Mouse (Mus musculus) liver, embryonic 11.5 days (tissue): ENCODE data around the gene Hhipl1. TPM values are rescaled to one million over a fixed set of nuclear protein-coding genes. Genes with fewer than 3 reads are reported as not detected.

ENCODE experiments used
- ATAC-seq: fragments of 200-750 bp; cut with Nextera tagmentation; replicated peaks from 2 replicates; pipeline ENCODE4 v1.8.0; 2017; ENCODE audit warnings: moderate number of reproducible peaks, mild to moderate bottlenecking, moderate TSS enrichment, moderate library complexity; ENCODE audit not compliant: low FRiP score
- DNase-seq: peaks from one replicate; pipeline ENCODE4 v3.0.0-alpha.2; 2017; ENCODE audit warnings: low spot score
- H3K27ac ChIP-seq: fragments of 300-500 bp; sonication (generic); 2 replicates; pipeline ENCODE4 v1.5.1; 2014; ENCODE audit warnings: mild to moderate bottlenecking, low read depth, low read length, control low read depth
- H3K27me3 ChIP-seq: fragments of 300-500 bp; sonication (generic); replicated peaks from 2 replicates; pipeline ENCODE4 v1.6.1; 2014; ENCODE audit warnings: low read length, mixed read lengths; ENCODE audit not compliant: control insufficient read depth, insufficient read depth
- H3K36me3 ChIP-seq: fragments of 300-500 bp; sonication (generic); 2 replicates; pipeline ENCODE4 v1.6.1; 2014; ENCODE audit warnings: mild to moderate bottlenecking, low read length, moderate library complexity, mixed read lengths; ENCODE audit not compliant: control insufficient read depth, insufficient read depth
- H3K4me1 ChIP-seq: fragments of 300-500 bp; sonication (generic); replicated peaks from 2 replicates; pipeline ENCODE4 v1.6.1; 2014; ENCODE audit warnings: low read length, mixed read lengths; ENCODE audit not compliant: control insufficient read depth, insufficient read depth
- H3K4me2 ChIP-seq: fragments of 300-500 bp; sonication (generic); 2 replicates; pipeline ENCODE4 v1.6.1; 2014; ENCODE audit warnings: mild to moderate bottlenecking, control low read depth, moderate library complexity
- H3K4me3 ChIP-seq: fragments of 300-500 bp; sonication (generic); 2 replicates; pipeline ENCODE4 v1.5.1; 2014; ENCODE audit warnings: low read depth, low read length, control low read depth
- H3K9ac ChIP-seq: fragments of 300-500 bp; sonication (generic); 2 replicates; pipeline ENCODE4 v1.6.1; 2014; ENCODE audit warnings: low read depth, low read length, control low read depth
- H3K9me3 ChIP-seq: fragments of 300-500 bp; sonication (generic); 2 replicates; pipeline ENCODE4 v1.6.1; 2016; ENCODE audit warnings: low read length, inconsistent platforms, mixed read lengths; ENCODE audit not compliant: control insufficient read depth
- WGBS: fragments of 180-500 bp; shearing (Covaris S2); extraction: QIAGEN DNeasy Blood & Tissue Kit; methylation state at CpG from one replicate; pipeline ENCODE4 v1.1.7; 2014; 5-methylcytosine and 5-hydroxymethylcytosine counted together
- polyA plus RNA-seq: library from polyadenylated mRNA; unstranded; fragments of >200 nt; fragmentation: Nextera tagmentation; extraction: Ambion mirVana; gene quantifications from 2 replicates; pipeline ENCODE4 v1.2.1, GENCODE M21; 2014

Gene Hhipl1
- polyA plus RNA-seq, 1 experiment from 2014 or later, result not detected

DNA sequence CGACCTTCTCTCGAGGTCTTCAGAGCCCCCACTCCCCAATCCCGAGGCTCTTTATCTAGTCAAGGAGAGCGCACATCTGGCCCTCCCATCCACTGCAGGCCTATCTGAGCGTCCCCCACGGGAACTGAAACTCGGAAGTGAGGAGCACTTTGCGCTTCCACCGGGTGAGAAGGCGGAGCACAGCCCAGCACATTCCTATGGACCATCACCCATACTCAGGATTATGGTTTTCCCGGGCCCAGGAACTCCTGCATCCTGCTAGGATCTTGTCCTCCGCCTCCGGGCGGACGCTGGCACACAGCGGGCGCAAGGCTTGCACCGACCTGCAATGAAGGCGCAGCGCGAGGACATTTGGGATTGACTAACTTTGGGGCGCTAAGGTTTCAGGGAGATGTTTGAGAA lies 27.4 kb downstream of the Hhipl1 start:
- Histone ChIP-seq H3K27ac (no peak overlapping the region), H3K9ac (peak overlapping the region; percentile 34; the same call in 1 of the 2 replicates), H3K36me3 (no peaks in the 10 kb centered on the region), H3K4me2 (peak overlapping the region; percentile 96), H3K4me1 (peaks cover 13% of the 10 kb centered on the region), H3K4me3 (peak overlapping the region; percentile 52), H3K27me3 (peaks cover 56% of the 10 kb centered on the region), H3K9me3 (no peaks in the 10 kb centered on the region)
- DNase-seq (no peak), ATAC-seq (peak; percentile 25)
- 2% methylated on average over 22 of the region's 22 CpGs for WGBS

DNA sequence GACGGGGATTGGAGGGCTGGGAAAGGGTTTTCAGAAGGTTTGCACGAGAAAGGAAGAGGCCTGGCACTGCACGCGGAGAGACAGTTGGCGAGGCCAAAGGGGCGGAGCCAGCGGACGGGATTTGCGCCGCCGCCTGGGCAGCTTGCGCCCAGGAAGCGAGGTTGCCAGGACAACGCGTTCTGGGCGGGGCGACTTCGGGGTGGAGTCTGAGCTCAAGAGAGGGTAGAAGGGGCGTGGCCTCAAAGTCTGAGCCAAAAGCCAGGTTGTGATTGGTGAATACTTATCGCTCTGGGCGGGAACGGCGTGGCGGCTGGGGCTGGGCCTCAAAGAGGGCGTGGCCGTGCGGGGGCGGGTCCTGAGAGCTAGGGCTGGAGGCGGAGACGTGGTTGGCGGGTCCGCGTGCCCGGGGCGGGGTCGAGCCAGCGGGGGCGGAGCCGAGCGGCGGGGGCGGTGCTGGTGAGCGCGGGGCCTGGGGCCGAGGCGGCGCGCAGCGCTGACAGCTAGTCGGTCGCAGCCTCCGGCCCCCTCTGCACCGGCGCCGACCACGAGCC lies 27.9 kb downstream of the Hhipl1 start, which contains the start of gene Cyp46a1:
Gene Cyp46a1 (plus strand): TSS at position 487 of the 551 bp plus-strand sequence.
- ATAC-seq, result peak; percentile 93
- Histone ChIP-seq H3K36me3 (no peaks in the 10 kb centered on the region), H3K9me3 (no peaks in the 10 kb centered on the region), H3K4me3 (peak within 1 kb of the TSS; percentile 61), H3K9ac (peak within 1 kb of the TSS; percentile 61), H3K27ac (no peak within 1 kb of the TSS), H3K4me2 (peak within 1 kb of the TSS; percentile 96), H3K27me3 (peaks cover 52% of the 10 kb centered on the region), H3K4me1 (peaks cover 13% of the 10 kb centered on the region)
- DNase-seq, result peak; percentile 99
- WGBS, result under 1% methylated on average over 48 of the region's 56 CpGs

- Histone ChIP-seq H3K4me3 (peak overlapping the region; percentile 61), H3K27me3 (peaks cover 46% of the 10 kb centered on the region), H3K36me3 (no peaks in the 10 kb centered on the region), H3K27ac (no peak overlapping the region), H3K9ac (peak overlapping the region; percentile 61), H3K4me2 (peak overlapping the region; percentile 96), H3K4me1 (peaks cover 13% of the 10 kb centered on the region), H3K9me3 (no peaks in the 10 kb centered on the region)
- ATAC-seq (no peak), DNase-seq (no peak)
- WGBS, result 3% methylated on average over 25 of the region's 32 CpGs
Observed at GRCm38 (mm10) chr12:108334529-108334928, 28.5 kb downstream of the Hhipl1 start.

- ATAC-seq (no peak), DNase-seq (no peak)
- H3K4me2 ChIP-seq, result no peak overlapping the region
- H3K27me3 ChIP-seq, result peaks cover 27% of the 10 kb centered on the region
- H3K4me1 ChIP-seq, result peaks cover 6% of the 10 kb centered on the region
- no peak overlapping the region for H3K4me3 ChIP-seq
- H3K27ac ChIP-seq, result no peak overlapping the region
- no peaks in the 10 kb centered on the region for H3K9me3 ChIP-seq
- no peaks in the 10 kb centered on the region for H3K36me3 ChIP-seq
- 19% methylated on average over 14 of the region's 14 CpGs for WGBS
- H3K9ac ChIP-seq, result no peak overlapping the region
Observed at GRCm38 (mm10) chr12:108338572-108339190, 32.6 kb downstream of the Hhipl1 start.

GRCm38 (mm10) chr12:108348151-108348550 lies 42.1 kb downstream of the Hhipl1 start:
- DNase-seq (no peak), ATAC-seq (no peak)
- H3K4me2 ChIP-seq, result no peak overlapping the region
- 78% methylated on average over 8 of the region's 8 CpGs for WGBS
- no peaks in the 10 kb centered on the region for H3K36me3 ChIP-seq
- H3K9me3 ChIP-seq, result no peaks in the 10 kb centered on the region
- H3K4me1 ChIP-seq, result no peaks in the 10 kb centered on the region
- peaks cover 31% of the 10 kb centered on the region for H3K27me3 ChIP-seq
- no peak overlapping the region for H3K9ac ChIP-seq
- H3K27ac ChIP-seq, result no peak overlapping the region
- H3K4me3 ChIP-seq, result no peak overlapping the region

GRCm38 (mm10) chr12:108349026-108349425 lies 43.0 kb downstream of the Hhipl1 start:
- Histone ChIP-seq H3K4me3 (no peak overlapping the region), H3K27me3 (peaks cover 40% of the 10 kb centered on the region), H3K4me2 (no peak overlapping the region), H3K36me3 (no peaks in the 10 kb centered on the region), H3K9me3 (no peaks in the 10 kb centered on the region), H3K9ac (no peak overlapping the region), H3K27ac (no peak overlapping the region), H3K4me1 (no peaks in the 10 kb centered on the region)
- DNase-seq (no peak), ATAC-seq (no peak)
- WGBS, result 69% methylated on average over 5 of the region's 5 CpGs

- DNase-seq, result no peak
- Histone ChIP-seq H3K27ac (no peak overlapping the region), H3K4me3 (no peak overlapping the region), H3K4me2 (no peak overlapping the region), H3K27me3 (peaks cover 46% of the 10 kb centered on the region), H3K36me3 (no peaks in the 10 kb centered on the region), H3K9me3 (peaks cover 3% of the 10 kb centered on the region; the same call in 1 of the 2 replicates), H3K9ac (no peak overlapping the region), H3K4me1 (no peaks in the 10 kb centered on the region)
- ATAC-seq, result no peak
- 78% methylated on average over 10 of the region's 10 CpGs for WGBS
Observed at GRCm38 (mm10) chr12:108350931-108351330, 44.9 kb downstream of the Hhipl1 start.

DNA sequence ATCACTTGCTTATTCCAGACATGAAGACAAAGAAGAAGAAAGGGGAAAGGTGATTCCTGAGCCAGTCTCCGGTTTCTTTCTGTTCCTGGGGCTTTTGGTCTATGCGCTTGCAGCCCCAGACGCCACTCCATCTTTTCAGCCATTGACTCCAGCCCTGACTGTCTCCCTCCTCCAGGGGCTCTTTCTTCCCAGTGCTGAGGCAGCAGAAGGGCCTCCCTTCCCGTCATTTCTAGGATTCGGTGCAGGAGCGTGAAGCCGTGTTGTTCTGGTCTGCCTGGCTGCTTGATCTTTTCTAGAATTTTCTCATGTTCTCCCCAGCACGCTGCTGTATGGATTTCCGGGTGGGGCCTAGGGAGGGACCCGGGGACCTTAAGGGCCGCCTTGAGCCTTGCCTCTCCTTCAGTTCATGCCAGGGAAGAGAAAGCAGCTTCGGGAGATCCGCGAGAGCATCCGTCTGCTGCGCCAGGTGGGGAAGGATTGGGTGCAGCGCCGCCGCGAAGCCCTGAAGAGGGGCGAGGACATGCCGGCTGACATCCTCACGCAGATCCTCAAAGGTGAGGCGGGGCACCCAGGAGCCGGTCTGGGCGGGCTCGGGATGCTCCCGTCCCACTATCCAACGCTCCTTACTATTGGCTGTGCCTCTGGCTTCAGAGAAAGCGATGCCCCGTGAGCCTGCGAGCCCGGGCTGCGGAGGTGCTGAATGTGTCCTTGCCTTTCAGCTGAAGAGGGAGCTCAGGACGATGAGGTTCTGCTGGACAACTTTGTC lies 46.5 kb downstream of the Hhipl1 start:
- no peaks in the 10 kb centered on the region for H3K36me3 ChIP-seq
- ATAC-seq (no peak), DNase-seq (no peak)
- peak overlapping the region; percentile 21 for H3K4me2 ChIP-seq
- 11% methylated on average over 35 of the region's 35 CpGs for WGBS
- no peaks in the 10 kb centered on the region for H3K4me1 ChIP-seq
- H3K27ac ChIP-seq, result no peak overlapping the region
- no peak overlapping the region for H3K4me3 ChIP-seq
- H3K27me3 ChIP-seq, result peaks cover 46% of the 10 kb centered on the region
- H3K9me3 ChIP-seq, result peaks cover 3% of the 10 kb centered on the region; the same call in 1 of the 2 replicates
- H3K9ac ChIP-seq, result no peak overlapping the region
